Mouse (Mus musculus): ENCODE data around the gene Nck1.

Nck1 gene

GRCm38 (mm10) chr9:100545715-100546593, at the start of gene Nck1:
Nck1 (minus strand) TSS chr9:100546134.
- peak; percentile 99 for ATAC-seq (ENCODE audit: low TSS enrichment)

- peak; percentile 67 for ATAC-seq (ENCODE audit: low TSS enrichment)
Measured at GRCm38 (mm10) chr9:100590462-100590861, 44.5 kb upstream of the Nck1 start.

- ATAC-seq (ENCODE audit: low TSS enrichment): no peak
Measured at GRCm38 (mm10) chr9:100584031-100584430, 38.1 kb upstream of the Nck1 start.

- ATAC-seq (ENCODE audit: low TSS enrichment): no peak
Measured at GRCm38 (mm10) chr9:100582883-100583575, 37.1 kb upstream of the Nck1 start.

- no peak for ATAC-seq (ENCODE audit: low TSS enrichment)
Measured at GRCm38 (mm10) chr9:100581543-100582492, 35.9 kb upstream of the Nck1 start.

- no peak for ATAC-seq (ENCODE audit: low TSS enrichment)
Measured at GRCm38 (mm10) chr9:100580196-100580740, 34.3 kb upstream of the Nck1 start.

- ATAC-seq (ENCODE audit: low TSS enrichment): no peak
Measured at GRCm38 (mm10) chr9:100573942-100574341, 28.0 kb upstream of the Nck1 start.

GRCm38 (mm10) chr9:100573300-100573699, 27.4 kb upstream of the Nck1 start:
- no peak for ATAC-seq (ENCODE audit: low TSS enrichment)

- ATAC-seq (ENCODE audit: low TSS enrichment): no peak
Measured at GRCm38 (mm10) chr9:100571511-100571910, 25.6 kb upstream of the Nck1 start.

GRCm38 (mm10) chr9:100570626-100571233, 24.8 kb upstream of the Nck1 start, which contains the start of gene Slc35g2:
Slc35g2 (minus strand) TSS chr9:100571090.
- ATAC-seq (ENCODE audit: low TSS enrichment): peak; percentile 64

GRCm38 (mm10) chr9:100569798-100570625, 24.1 kb upstream of the Nck1 start:
- ATAC-seq (ENCODE audit: low TSS enrichment): peak; percentile 88

GRCm38 (mm10) chr9:100560251-100560890, 14.4 kb upstream of the Nck1 start:
- peak; percentile 96 for ATAC-seq (ENCODE audit: low TSS enrichment)

GRCm38 (mm10) chr9:100558991-100559390, 13.1 kb upstream of the Nck1 start:
- no peak for ATAC-seq (ENCODE audit: low TSS enrichment)

- no peak for ATAC-seq (ENCODE audit: low TSS enrichment)
Measured at GRCm38 (mm10) chr9:100558023-100558573, 12.2 kb upstream of the Nck1 start.

GRCm38 (mm10) chr9:100555686-100556085, 9.8 kb upstream of the Nck1 start:
- ATAC-seq (ENCODE audit: low TSS enrichment): no peak

GRCm38 (mm10) chr9:100548313-100548712, 2.4 kb upstream of the Nck1 start:
- no peak for ATAC-seq (ENCODE audit: low TSS enrichment)

- 0 out of 2 replicates have a peak, but pooled peaks have one; percentile 13 for ATAC-seq (ENCODE audit: low TSS enrichment)
Measured at GRCm38 (mm10) chr9:100546594-100546910, 618 bp upstream of the Nck1 start.

- peak; percentile 41 for ATAC-seq (ENCODE audit: low TSS enrichment)
Measured at GRCm38 (mm10) chr9:100544948-100545714, 803 bp downstream of the Nck1 start.
